In genomic region chr19:56346016-56346415, GRCm38 (mm10) we compare ENCODE assay signal across 9 mouse cellular contexts. TPM values are rescaled to one million over a fixed set of nuclear protein-coding genes. Genes with fewer than 3 reads are reported as not detected.
DNase-seq lines count a peak whose midpoint lies in the region; ATAC-seq and TF ChIP-seq lines count a peak whose summit lies in the region.
"Had no signal": no experiment of that assay in that cellular context is flagged by ENCODE, and none has a peak within 500 bp of the region (broad histone marks: within the 10 kb centered on the region; RNA-seq: fewer than 3 reads in every experiment).

No protein-coding gene starts in this region.

- ATAC-seq in hindbrain, embryonic 11.5 days (ENCODE audit: low FRiP score) = no peak
- no peak for ATAC-seq in hindbrain, embryonic 12.5 days (ENCODE audit: low FRiP score)
- no peak for ATAC-seq in lung, postnatal 0 days

- H3K9me3 ChIP-seq in hindbrain, embryonic 11.5 days (ENCODE audit: control insufficient read depth, low read length) = no peaks in the 10 kb centered on the region
- H3K9me3 ChIP-seq in hindbrain, embryonic 12.5 days (replicated peaks) = no peaks in the 10 kb centered on the region
- H3K9me3 ChIP-seq in lung, postnatal 0 days (ENCODE audit: low read length) = no peaks in the 10 kb centered on the region
- H3K9me3 ChIP-seq: midbrain, embryonic 12.5 days had no signal

- peak; percentile 70 for TF ChIP-seq CTCF in lung, postnatal 0 days (IDR thresholded peaks at IDR 0.05)

- no peak overlapping the region for H3K27ac ChIP-seq in hindbrain, embryonic 11.5 days (ENCODE audit: low read depth, low read length)
- no peak overlapping the region for H3K27ac ChIP-seq in hindbrain, embryonic 12.5 days
- H3K27ac ChIP-seq in lung, postnatal 0 days (ENCODE audit: low read length) = no peak overlapping the region
- H3K27ac ChIP-seq: midbrain, embryonic 12.5 days had no signal

- TF ChIP-seq EP300 in lung, postnatal 0 days (IDR thresholded peaks at IDR 0.05) = no peak

- H3K36me3 ChIP-seq in hindbrain, embryonic 11.5 days (ENCODE audit: control insufficient read depth, insufficient read depth, low read length) = no peaks in the 10 kb centered on the region
- H3K36me3 ChIP-seq in hindbrain, embryonic 12.5 days = no peaks in the 10 kb centered on the region
- H3K36me3 ChIP-seq in lung, postnatal 0 days (ENCODE audit: insufficient read depth, low read length) = no peaks in the 10 kb centered on the region
- H3K36me3 ChIP-seq: midbrain, embryonic 12.5 days had no signal

- H3K4me3 ChIP-seq in hindbrain, embryonic 11.5 days (ENCODE audit: low read depth, low read length) = no peak overlapping the region
- no peak overlapping the region for H3K4me3 ChIP-seq in hindbrain, embryonic 12.5 days
- H3K4me3 ChIP-seq in lung, postnatal 0 days (ENCODE audit: low read depth, low read length) = no peak overlapping the region
- H3K4me3 ChIP-seq: midbrain, embryonic 12.5 days had no signal

- H3K27me3 ChIP-seq in hindbrain, embryonic 11.5 days (ENCODE audit: control insufficient read depth, insufficient read depth, low read length) = no peaks in the 10 kb centered on the region
- H3K27me3 ChIP-seq in hindbrain, embryonic 12.5 days = peaks cover 19% of the 10 kb centered on the region
- H3K27me3 ChIP-seq in lung, postnatal 0 days (replicated peaks; ENCODE audit: insufficient read depth, low read length) = no peaks in the 10 kb centered on the region

- H3K9ac ChIP-seq in hindbrain, embryonic 11.5 days (ENCODE audit: low read depth, low read length) = no peak overlapping the region
- no peak overlapping the region for H3K9ac ChIP-seq in hindbrain, embryonic 12.5 days
- H3K9ac ChIP-seq in lung, postnatal 0 days (replicated peaks; ENCODE audit: low read depth) = no peak overlapping the region
- H3K9ac ChIP-seq: midbrain, embryonic 12.5 days had no signal

- no peak overlapping the region for H3K4me2 ChIP-seq in hindbrain, embryonic 11.5 days (replicated peaks; ENCODE audit: low read depth, low read length)
- H3K4me2 ChIP-seq in hindbrain, embryonic 12.5 days (replicated peaks) = no peak overlapping the region
- H3K4me2 ChIP-seq in lung, postnatal 0 days (replicated peaks; ENCODE audit: low read depth, low read length) = no peak overlapping the region
- H3K4me2 ChIP-seq: midbrain, embryonic 12.5 days had no signal

- peak; percentile 39 for DNase-seq in hindbrain, embryonic 11.5 days (ENCODE audit: low spot score)
- DNase-seq in lung, postnatal 0 days (ENCODE audit: low spot score) = peak; percentile 62
- DNase-seq in lung, postnatal 36 days = no peak
- DNase-seq in R1 (ENCODE audit: low read depth, low spot score) = peak; percentile 65
- DNase-seq in naive thymus-derived CD4-positive, alpha-beta T cell, adult 2 months (ENCODE audit: low read depth) = peak; percentile 13
- no peak for DNase-seq in ovary, postnatal 36 days (ENCODE audit: low spot score)
- DNase-seq in frontal cortex, postnatal 36 days (ENCODE audit: low spot score in 2 of 2) = no peak

- 0 out of 2 replicates have a peak, but pooled peaks cover 2% of the 10 kb centered on the region for H3K4me1 ChIP-seq in hindbrain, embryonic 11.5 days (replicated peaks; ENCODE audit: control insufficient read depth, insufficient read depth, low read length)
- H3K4me1 ChIP-seq in hindbrain, embryonic 12.5 days = peaks cover 22% of the 10 kb centered on the region
- H3K4me1 ChIP-seq in lung, postnatal 0 days (ENCODE audit: insufficient read depth, low read depth, low read length) = no peaks in the 10 kb centered on the region

- 76% methylated on average over 3 of the region's 3 CpGs for WGBS in hindbrain, embryonic 11.5 days
- 82% methylated on average over 3 of the region's 3 CpGs for WGBS in hindbrain, embryonic 12.5 days
- WGBS in lung, postnatal 0 days = 66% methylated on average over 3 of the region's 3 CpGs

RNA-seq across cellular contexts. Expression of gene Nrap, which starts 43.8 kb away (rescaled TPM):
- polyA plus RNA-seq in hindbrain, embryonic 11.5 days (2014; fragmentation: Nextera tagmentation; extraction: Ambion mirVana) = 0.15 and 0.22 TPM in 2 replicates
- 0.21 and 0.28 TPM in 2 replicates for polyA plus RNA-seq in hindbrain, embryonic 12.5 days (2016; fragmentation: Nextera tagmentation; extraction: Ambion mirVana)
- polyA plus RNA-seq in lung, postnatal 0 days (2015; fragmentation: Nextera tagmentation; extraction: Ambion mirVana) = 0.53 and 0.62 TPM in 2 replicates

RNA-seq across cellular contexts. Expression of gene Casp7, which starts 50.9 kb away (rescaled TPM):
- polyA plus RNA-seq in hindbrain, embryonic 11.5 days (2014; fragmentation: Nextera tagmentation; extraction: Ambion mirVana) = 16.5 and 16.6 TPM in 2 replicates
- 16.7 and 20.1 TPM in 2 replicates for polyA plus RNA-seq in hindbrain, embryonic 12.5 days (2016; fragmentation: Nextera tagmentation; extraction: Ambion mirVana)
- polyA plus RNA-seq in lung, postnatal 0 days (2015; fragmentation: Nextera tagmentation; extraction: Ambion mirVana) = 21.8 and 25.8 TPM in 2 replicates

RNA-seq across cellular contexts. Expression of gene Habp2, which starts 59.1 kb away (rescaled TPM):
- not detected in 2 replicates for polyA plus RNA-seq in hindbrain, embryonic 11.5 days (2014; fragmentation: Nextera tagmentation; extraction: Ambion mirVana)
- polyA plus RNA-seq in hindbrain, embryonic 12.5 days (2016; fragmentation: Nextera tagmentation; extraction: Ambion mirVana) = 0.08 TPM in 1 of 2 replicates, not detected in the other
- 0.18 TPM in 1 of 2 replicates, not detected in the other for polyA plus RNA-seq in lung, postnatal 0 days (2015; fragmentation: Nextera tagmentation; extraction: Ambion mirVana)
- polyA plus RNA-seq: midbrain, embryonic 12.5 days had no signal

Comparison
In these comparisons a context has a peak if more than half of its experiments do, and no peak if none do; other contexts are left out.
1. DNase-seq: peak in hindbrain, embryonic 11.5 days (single experiment), lung, postnatal 0 days (single experiment), R1 (single experiment) and naive thymus-derived CD4-positive, alpha-beta T cell, adult 2 months (single experiment); none in lung, postnatal 36 days (single experiment), ovary, postnatal 36 days (single experiment) and frontal cortex, postnatal 36 days (0 of 2).